Mouse (Mus musculus): ENCODE data around the gene Lce3e. TPM values are rescaled to one million over a fixed set of nuclear protein-coding genes. Genes with fewer than 3 reads are reported as not detected.

Gene Lce3e
- not detected in 2 replicates for total RNA-seq (2017)

- ATAC-seq (ENCODE audit: extremely low read depth, insufficient number of reproducible peaks, low FRiP score, poor library complexity, severe bottlenecking), result no peak
Observed at GRCm38 (mm10) chr3:92966761-92967160, at the start of gene Lce3e. Gene Lce3e (plus strand): TSS chr3:92967061.

- no peak for ATAC-seq (ENCODE audit: extremely low read depth, insufficient number of reproducible peaks, low FRiP score, poor library complexity, severe bottlenecking)
Observed at GRCm38 (mm10) chr3:92920364-92920763, 46.5 kb upstream of the Lce3e start.

GRCm38 (mm10) chr3:92926130-92926529 is 40.7 kb upstream of the Lce3e start, which contains the start of gene Lce3a:
Gene Lce3a (minus strand): TSS chr3:92926230.
- no peak for ATAC-seq (ENCODE audit: extremely low read depth, insufficient number of reproducible peaks, low FRiP score, poor library complexity, severe bottlenecking)

GRCm38 (mm10) chr3:92932679-92933078 is 34.2 kb upstream of the Lce3e start, which contains the start of gene Lce3b:
Gene Lce3b (plus strand): TSS chr3:92932979.
- ATAC-seq (ENCODE audit: extremely low read depth, insufficient number of reproducible peaks, low FRiP score, poor library complexity, severe bottlenecking), result no peak

- no peak for ATAC-seq (ENCODE audit: extremely low read depth, insufficient number of reproducible peaks, low FRiP score, poor library complexity, severe bottlenecking)
Observed at GRCm38 (mm10) chr3:92944186-92944585, 22.7 kb upstream of the Lce3e start, which contains the start of gene Lce3c. Gene Lce3c (plus strand): TSS chr3:92944486.

- ATAC-seq (ENCODE audit: extremely low read depth, insufficient number of reproducible peaks, low FRiP score, poor library complexity, severe bottlenecking), result no peak
Observed at GRCm38 (mm10) chr3:92957090-92957489, 9.8 kb upstream of the Lce3e start, which contains the start of gene Lce3d. Gene Lce3d (plus strand): TSS chr3:92957390.

GRCm38 (mm10) chr3:92978484-92978883 is 11.6 kb downstream of the Lce3e start:
- no peak for ATAC-seq (ENCODE audit: extremely low read depth, insufficient number of reproducible peaks, low FRiP score, poor library complexity, severe bottlenecking)

GRCm38 (mm10) chr3:92991926-92992325 is 25.1 kb downstream of the Lce3e start, which contains the start of gene Lce3f:
Gene Lce3f (plus strand): TSS chr3:92992226.
- no peak for ATAC-seq (ENCODE audit: extremely low read depth, insufficient number of reproducible peaks, low FRiP score, poor library complexity, severe bottlenecking)

GRCm38 (mm10) chr3:92998691-92999090 is 31.8 kb downstream of the Lce3e start:
- no peak for ATAC-seq (ENCODE audit: extremely low read depth, insufficient number of reproducible peaks, low FRiP score, poor library complexity, severe bottlenecking)

- no peak for ATAC-seq (ENCODE audit: extremely low read depth, insufficient number of reproducible peaks, low FRiP score, poor library complexity, severe bottlenecking)
Observed at GRCm38 (mm10) chr3:93000621-93001020, 33.8 kb downstream of the Lce3e start.

GRCm38 (mm10) chr3:93002843-93003242 is 36.0 kb downstream of the Lce3e start:
- ATAC-seq (ENCODE audit: extremely low read depth, insufficient number of reproducible peaks, low FRiP score, poor library complexity, severe bottlenecking), result no peak

GRCm38 (mm10) chr3:93014378-93014801 is 47.5 kb downstream of the Lce3e start:
- no peak for ATAC-seq (ENCODE audit: extremely low read depth, insufficient number of reproducible peaks, low FRiP score, poor library complexity, severe bottlenecking)

GRCm38 (mm10) chr3:93014871-93015270 is 48.0 kb downstream of the Lce3e start:
- no peak for ATAC-seq (ENCODE audit: extremely low read depth, insufficient number of reproducible peaks, low FRiP score, poor library complexity, severe bottlenecking)

GRCm38 (mm10) chr3:93015460-93016104 is 48.7 kb downstream of the Lce3e start, which contains the start of gene Crct1:
Gene Crct1 (minus strand): TSS chr3:93015687.
- ATAC-seq (ENCODE audit: extremely low read depth, insufficient number of reproducible peaks, low FRiP score, poor library complexity, severe bottlenecking), result no peak

Other genes with a start within 250 kb of the Lce3e start
- not detected in 2 replicates for gene Lce1f, start 246.7 kb upstream of the Lce3e start, total RNA-seq (2017)
- gene Gm38119, start 228.0 kb upstream of the Lce3e start, total RNA-seq (2017), result not detected in 2 replicates
- not detected in 2 replicates for gene Lce1g, start 214.7 kb upstream of the Lce3e start, total RNA-seq (2017)
- gene Lce1h, start 202.0 kb upstream of the Lce3e start, total RNA-seq (2017), result not detected in 2 replicates
- not detected in 2 replicates for gene Lce1i, start 188.2 kb upstream of the Lce3e start, total RNA-seq (2017)
- gene Lce1j, start 176.5 kb upstream of the Lce3e start, total RNA-seq (2017), result not detected in 2 replicates
- not detected in 2 replicates for gene Lce1k, start 159.2 kb upstream of the Lce3e start, total RNA-seq (2017)
- not detected in 2 replicates for gene Kprp, start 139.8 kb upstream of the Lce3e start, total RNA-seq (2017)
- not detected in 2 replicates for gene Lce1l, start 115.8 kb upstream of the Lce3e start, total RNA-seq (2017)
- gene 2310050C09Rik, start 96.8 kb upstream of the Lce3e start, total RNA-seq (2017), result not detected in 2 replicates
- not detected in 2 replicates for gene Lce3a, start 40.8 kb upstream of the Lce3e start, total RNA-seq (2017)
- gene Lce3b, start 34.1 kb upstream of the Lce3e start, total RNA-seq (2017), result not detected in 2 replicates
- not detected in 2 replicates for gene Lce3c, start 22.6 kb upstream of the Lce3e start, total RNA-seq (2017)
- not detected in 2 replicates for gene Lce3d, start 9.7 kb upstream of the Lce3e start, total RNA-seq (2017)
- not detected in 2 replicates for gene Lce3f, start 25.2 kb downstream of the Lce3e start, total RNA-seq (2017)
- not detected in 2 replicates for gene Crct1, start 48.6 kb downstream of the Lce3e start, total RNA-seq (2017)
- gene Lce1m, start 52.0 kb downstream of the Lce3e start, total RNA-seq (2017), result not detected in 2 replicates
- gene Gm4858, start 101.8 kb downstream of the Lce3e start, total RNA-seq (2017), result 0.25 TPM in 1 of 2 replicates, not detected in the other
- not detected in 2 replicates for gene Crnn, start 177.7 kb downstream of the Lce3e start, total RNA-seq (2017)
- gene Flg2, start 230.2 kb downstream of the Lce3e start, total RNA-seq (2017), result 0.12 TPM in 1 of 2 replicates, not detected in the other